Mouse (Mus musculus): ENCODE results near the gene 1600002K03Rik.

Gene 1600002K03Rik

GRCm38 (mm10) chr10:80169070-80169469 lies 3.7 kb upstream of the 1600002K03Rik start:
- DNase-seq = no peak

- DNase-seq = no peak
Measured at GRCm38 (mm10) chr10:80169651-80170050, 3.1 kb upstream of the 1600002K03Rik start.

DNA sequence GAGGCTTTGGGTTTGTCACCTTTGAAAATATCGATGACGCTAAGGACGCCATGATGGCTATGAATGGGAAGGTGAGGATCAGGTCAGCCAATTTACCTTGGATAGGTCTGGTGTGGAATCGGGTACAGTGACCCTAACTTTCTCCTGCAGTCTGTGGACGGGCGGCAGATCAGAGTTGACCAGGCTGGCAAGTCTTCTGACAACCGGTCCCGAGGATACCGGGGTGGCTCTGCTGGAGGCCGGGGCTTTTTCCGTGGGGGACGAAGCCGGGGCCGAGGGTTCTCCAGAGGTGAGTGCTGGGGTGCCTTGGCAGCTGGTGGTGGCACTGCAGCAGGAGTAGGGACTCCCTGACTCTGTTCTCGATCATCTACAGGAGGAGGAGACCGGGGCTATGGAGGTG lies 2.7 kb upstream of the 1600002K03Rik start:
- DNase-seq = no peak

DNA sequence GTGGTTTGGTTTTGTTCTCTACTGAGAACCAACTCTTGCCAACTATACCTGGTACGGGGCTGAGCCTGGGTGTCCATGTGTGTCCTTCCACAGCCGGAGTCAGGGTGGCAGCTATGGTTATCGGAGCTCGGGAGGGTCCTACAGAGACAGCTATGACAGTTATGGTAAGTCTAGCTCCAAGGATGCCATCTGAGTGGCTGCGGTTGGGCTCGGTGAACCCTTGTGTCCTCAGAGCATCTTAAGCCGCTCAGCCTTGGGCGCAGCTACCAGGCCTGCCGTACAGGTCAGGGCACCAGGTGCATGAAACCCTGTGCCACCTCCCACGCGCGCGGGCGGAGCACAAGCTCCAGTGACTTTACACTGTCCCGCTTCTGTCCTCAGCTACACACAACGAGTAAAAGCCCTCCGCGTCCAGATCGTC lies 2.1 kb upstream of the 1600002K03Rik start:
- no peak for DNase-seq

DNA sequence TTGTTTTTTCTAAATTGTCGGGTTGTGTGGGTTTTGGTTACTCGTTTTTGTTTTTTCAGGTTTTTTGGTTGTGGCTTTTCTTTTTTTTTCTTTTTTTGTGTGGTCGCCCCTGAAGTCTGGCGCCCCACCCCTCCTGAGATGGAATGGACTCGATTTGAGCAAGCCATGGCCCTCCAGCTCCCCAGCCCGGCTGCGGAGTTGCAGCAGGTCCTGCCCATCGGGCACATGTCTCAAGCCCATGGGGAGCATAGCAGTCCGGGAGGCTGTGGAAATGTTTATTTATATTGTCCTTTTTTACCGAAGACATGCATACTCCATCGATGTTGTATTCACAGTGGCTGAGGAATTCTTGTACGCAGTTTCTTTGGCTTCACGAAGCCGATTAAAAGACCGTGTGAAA lies 1.5 kb upstream of the 1600002K03Rik start:
- DNase-seq = no peak

- DNase-seq = no peak
Measured at GRCm38 (mm10) chr10:80171760-80172526, 801 bp upstream of the 1600002K03Rik start.

- DNase-seq = no peak
Measured at GRCm38 (mm10) chr10:80173358-80173757, 614 bp downstream of the 1600002K03Rik start.

GRCm38 (mm10) chr10:80173955-80174640 lies 1.4 kb downstream of the 1600002K03Rik start:
- DNase-seq = no peak

DNA sequence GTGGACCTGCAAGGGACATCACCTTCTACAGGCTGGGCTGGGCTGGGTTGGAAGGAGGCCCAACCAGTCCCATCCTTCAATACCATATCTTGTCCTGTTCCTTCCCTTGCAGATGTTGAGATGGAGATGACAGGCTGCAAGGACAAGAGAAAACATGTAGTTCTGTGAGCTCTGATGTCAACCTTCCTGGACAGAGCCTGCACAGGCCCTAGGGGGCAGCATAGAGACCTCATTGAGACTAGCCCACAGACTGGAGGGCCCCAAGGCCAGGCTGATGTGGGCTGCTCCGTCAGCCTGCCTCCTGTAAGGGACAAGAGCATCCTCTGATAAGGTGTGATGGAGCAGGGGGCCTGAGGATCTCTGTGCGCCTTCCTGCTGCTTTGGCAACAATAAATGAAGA lies 2.0 kb downstream of the 1600002K03Rik start:
- peak; percentile 59 for DNase-seq

DNA sequence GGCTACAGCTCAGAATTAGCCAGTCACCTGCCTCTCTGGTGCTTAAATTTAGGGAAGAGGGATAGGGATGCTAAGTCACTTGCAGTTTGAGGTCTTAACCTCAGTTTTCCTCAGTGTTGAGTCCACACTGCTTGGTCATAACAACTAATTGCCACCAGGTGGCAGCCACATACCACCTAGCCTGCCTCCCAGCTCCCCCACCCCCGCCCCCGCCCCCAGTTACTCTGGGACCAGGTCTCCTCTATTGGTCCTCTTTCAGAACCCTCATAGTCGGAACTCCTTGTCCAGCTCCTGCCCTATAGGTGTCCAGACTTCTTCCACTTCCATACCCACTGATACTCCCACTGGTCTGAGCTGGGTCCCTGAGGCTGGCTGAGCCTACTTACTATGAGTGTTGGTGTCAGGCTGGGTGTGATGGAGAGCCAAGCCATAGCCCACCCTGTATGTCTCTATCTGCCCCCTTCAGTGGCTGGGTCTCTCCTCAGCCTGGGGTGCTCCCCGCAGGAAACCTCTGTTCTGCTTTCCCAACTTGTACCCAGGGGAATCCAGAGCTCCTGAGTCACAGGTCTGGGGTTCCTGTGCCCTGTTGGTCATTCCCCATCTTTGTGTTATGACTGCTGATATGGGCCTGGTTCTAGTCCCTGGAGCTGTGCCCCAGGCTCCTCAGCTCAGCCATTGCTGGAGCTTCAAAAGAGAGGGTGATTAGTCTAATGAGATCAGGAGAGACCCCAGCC lies 3.0 kb downstream of the 1600002K03Rik start:
- DNase-seq = peak; percentile 58

- DNase-seq = no peak
Measured at GRCm38 (mm10) chr10:80176270-80176834, 3.6 kb downstream of the 1600002K03Rik start.

- no peak for DNase-seq
Measured at GRCm38 (mm10) chr10:80177441-80178279, 4.9 kb downstream of the 1600002K03Rik start.

- no peak for DNase-seq
Measured at GRCm38 (mm10) chr10:80179068-80180051, 6.6 kb downstream of the 1600002K03Rik start, which contains the start of gene Efna2. Gene Efna2 (plus strand): TSS chr10:80179482.

DNA sequence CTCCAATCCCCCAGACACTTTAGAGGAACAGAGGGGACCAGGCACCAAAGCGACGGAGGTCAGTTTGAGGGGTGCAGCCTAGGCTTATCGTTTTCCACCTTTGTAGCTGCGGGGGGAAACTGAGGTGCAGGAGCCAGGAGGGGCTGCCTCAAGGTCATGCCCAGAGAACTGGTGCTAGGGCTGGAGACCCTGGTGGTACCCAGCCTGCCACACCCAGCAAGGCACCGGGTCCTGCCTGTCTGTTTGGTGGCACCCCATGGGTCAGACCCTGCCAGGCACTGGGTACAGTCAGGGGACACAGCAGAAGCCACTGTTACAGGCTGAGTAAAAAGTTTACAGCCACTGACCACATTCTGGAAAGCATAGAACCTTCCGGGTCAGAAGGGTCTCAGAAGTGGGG lies 7.5 kb downstream of the 1600002K03Rik start:
- DNase-seq = no peak

DNA sequence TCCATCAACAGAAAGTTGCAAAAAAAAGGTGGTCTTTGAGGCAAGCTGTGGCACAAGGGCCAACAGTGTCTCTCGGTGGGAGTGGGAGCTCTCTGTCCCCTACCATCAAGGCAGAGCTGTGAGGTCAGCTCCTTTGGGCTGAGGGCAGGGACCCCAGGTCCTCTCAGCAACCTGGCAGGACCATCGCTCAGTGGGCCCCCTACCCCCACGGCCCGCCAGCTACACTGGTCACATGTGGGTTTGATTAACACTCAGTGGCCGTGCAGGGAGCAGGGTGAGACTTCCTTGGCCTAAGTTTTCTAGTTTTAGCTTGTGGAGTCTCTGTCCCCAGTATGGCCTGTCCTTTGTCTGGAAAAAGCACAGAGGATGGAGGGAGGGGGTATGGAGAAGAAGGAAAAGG lies 8.1 kb downstream of the 1600002K03Rik start:
- no peak for DNase-seq

- no peak for DNase-seq
Measured at GRCm38 (mm10) chr10:80182547-80182946, 9.8 kb downstream of the 1600002K03Rik start.

GRCm38 (mm10) chr10:80186649-80187048 lies 13.9 kb downstream of the 1600002K03Rik start:
- no peak for DNase-seq

DNA sequence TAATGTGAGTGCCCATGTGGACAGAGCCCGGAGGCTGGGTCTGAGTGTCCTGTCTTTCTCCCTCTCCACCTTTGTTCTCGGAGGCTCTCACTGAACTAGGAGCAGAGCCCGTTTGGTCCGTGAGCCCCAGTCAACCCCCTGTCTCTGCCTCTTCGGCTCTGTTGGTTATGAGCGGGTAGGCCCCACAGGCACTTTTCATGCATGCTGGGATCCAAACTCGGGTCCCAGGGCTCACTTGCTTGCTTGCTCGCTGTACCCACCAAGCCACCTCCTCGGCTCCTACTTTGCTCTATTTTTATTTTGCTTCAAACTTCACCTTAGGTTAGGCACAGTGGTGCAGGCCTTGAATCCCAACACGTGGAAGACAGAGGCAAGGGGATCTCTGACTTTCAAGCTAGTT lies 15.0 kb downstream of the 1600002K03Rik start:
- DNase-seq = no peak

- DNase-seq = no peak
Measured at GRCm38 (mm10) chr10:80188453-80189024, 15.8 kb downstream of the 1600002K03Rik start.

- DNase-seq = no peak
Measured at GRCm38 (mm10) chr10:80189999-80190398, 17.3 kb downstream of the 1600002K03Rik start.
